Mouse (Mus musculus): ENCODE measurements around the gene Flcn.

Gene Flcn

DNA sequence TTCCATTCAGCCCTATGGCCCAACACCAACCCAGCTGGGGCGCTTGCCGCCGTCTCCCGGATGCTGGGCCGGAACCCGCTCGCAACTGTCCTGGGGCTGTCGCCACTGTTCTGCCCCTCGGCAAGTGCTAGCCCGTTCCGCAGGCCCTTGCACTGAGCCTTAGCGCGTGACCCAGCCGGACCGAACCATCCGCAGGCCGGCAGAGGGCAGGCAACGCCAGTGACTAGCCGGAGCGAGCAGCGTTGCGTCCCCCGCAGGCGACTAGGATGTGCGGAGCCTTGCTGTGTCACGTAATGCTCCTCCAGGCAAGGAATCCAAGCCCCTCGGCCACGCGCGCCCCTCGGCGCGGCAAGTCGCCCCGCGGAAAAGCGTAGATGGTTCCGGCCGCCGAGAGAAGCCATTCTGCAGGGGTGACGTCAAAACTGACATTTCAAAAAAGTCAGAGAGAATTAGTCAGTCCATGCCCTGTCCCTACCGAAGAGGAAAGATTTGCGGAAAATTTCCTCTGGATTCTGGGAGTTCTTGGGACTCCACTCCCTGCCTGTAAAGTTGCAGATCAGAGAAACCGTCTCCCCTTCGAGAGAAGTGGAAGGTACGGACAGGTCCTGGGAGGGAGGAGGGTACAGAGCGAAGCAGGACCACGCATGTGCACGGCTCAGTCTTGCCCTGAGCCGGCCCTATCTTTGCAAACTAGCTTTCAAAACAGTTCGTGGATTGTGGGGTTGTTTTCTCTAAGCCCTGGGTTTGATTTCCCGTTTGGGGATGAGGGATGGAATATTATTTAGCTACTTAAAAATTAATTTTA is at the start of gene Flcn:
Flcn (minus strand) TSS at position 347 of the 805 bp plus-strand sequence.
- WGBS: 1% methylated on average over 52 of the region's 52 CpGs

DNA sequence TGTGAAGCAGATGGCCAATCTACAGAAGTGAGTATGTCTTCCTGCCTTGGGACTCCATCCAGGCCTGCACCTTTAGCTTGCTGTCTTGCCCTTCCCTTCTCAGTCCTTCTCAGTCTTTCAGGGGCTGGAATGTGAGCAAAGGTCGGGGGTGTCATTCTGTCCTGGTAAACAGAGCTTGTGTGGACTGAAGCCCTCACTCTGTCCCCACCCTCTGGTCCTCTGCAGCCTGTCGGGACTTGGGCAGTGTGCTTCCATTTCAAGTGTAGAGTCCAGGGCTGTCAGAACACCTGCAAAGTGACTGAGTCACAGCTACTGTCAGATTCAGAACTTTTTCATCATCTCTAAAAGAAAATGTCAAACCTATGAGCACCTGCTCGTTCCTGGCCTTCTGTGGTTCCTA is 43.0 kb upstream of the Flcn start:
- 73% methylated on average over 3 of the region's 3 CpGs for WGBS

DNA sequence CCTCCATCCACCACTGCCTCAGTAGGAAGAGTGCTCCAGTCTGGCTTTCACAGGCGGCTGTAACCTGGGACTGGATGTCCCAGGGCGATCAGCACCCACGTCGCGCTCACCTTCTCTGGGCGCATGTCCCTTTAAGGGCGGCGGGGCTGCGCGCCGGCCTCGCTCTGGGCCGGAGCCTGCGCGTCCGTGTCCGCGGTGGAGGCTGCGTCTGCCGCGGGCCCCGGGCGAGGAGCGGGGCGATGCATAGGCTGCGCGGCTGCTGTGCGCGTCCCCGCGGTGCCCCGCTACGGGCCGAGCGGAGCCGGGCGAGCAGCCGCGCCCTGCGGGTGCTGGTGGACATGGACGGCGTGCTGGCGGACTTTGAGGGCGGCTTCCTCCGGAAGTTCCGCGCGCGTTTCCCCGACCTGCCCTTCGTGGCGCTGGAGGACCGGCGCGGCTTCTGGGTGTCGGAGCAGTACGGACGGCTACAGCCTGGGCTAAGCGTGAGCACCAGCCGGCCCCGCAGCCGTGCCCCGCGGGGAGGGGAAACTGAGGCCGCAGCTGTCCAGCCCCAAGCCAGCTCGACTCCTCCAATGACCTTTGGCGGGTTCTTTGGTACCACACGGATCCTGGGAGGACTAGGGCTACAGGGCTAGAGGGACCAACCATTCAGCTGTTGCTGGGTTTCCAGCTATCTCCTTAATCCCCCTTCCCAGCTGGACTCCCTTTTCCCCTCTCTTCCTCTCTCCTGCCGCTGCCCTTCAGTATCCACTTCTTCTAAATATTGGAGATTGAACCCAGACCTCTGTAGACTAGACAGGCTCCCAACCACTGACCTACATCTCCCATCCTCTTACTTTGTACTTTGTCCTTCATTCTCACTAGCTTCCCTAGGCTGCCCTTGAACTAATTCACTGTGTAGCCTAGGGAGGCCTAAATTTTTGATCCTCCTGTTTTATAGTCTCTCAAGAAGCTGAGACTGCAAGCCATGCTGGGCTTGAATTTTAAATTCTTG is 38.4 kb upstream of the Flcn start:
- WGBS: under 1% methylated on average over 69 of the region's 69 CpGs

DNA sequence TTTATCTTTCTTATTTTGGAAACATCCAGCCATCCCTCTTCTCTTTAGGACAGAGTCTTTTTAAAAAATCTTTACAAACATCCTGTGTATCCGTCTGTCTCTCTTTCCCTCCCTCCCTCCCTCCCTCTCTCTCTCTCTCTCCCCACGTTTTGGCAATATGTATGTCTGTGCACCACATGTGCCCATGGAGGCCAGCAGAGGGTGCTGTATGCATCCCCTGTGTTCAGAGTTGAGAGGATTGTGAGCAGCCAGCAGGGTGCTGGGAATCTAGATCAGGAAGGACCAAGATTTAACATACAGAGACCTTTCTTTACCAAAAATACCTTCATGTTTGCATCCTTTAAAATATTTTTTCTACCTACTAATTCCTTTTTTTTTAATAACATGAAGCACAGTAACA is 37.3 kb upstream of the Flcn start:
- 2% methylated on average over 2 of the region's 2 CpGs for WGBS

DNA sequence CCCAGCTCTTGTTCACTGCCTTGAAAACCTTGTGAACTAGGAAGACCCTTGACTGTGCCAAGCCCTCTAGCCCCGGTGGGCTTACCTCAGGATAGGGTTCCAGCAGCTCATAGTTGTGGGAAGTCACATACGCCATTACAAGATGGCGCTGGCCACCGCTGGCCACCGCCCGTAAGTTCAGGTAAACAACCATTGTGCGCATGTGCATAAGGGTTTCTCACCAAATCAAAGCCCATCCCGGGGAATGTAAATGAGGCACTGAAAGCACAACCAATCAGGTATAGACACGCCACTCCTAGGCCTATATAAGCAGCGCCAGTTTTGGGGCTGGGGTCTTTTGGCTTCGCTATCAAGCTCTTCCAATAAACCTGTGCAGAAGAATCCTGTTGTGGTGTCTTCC is 36.5 kb upstream of the Flcn start:
- 96% methylated on average over 11 of the region's 11 CpGs for WGBS

DNA sequence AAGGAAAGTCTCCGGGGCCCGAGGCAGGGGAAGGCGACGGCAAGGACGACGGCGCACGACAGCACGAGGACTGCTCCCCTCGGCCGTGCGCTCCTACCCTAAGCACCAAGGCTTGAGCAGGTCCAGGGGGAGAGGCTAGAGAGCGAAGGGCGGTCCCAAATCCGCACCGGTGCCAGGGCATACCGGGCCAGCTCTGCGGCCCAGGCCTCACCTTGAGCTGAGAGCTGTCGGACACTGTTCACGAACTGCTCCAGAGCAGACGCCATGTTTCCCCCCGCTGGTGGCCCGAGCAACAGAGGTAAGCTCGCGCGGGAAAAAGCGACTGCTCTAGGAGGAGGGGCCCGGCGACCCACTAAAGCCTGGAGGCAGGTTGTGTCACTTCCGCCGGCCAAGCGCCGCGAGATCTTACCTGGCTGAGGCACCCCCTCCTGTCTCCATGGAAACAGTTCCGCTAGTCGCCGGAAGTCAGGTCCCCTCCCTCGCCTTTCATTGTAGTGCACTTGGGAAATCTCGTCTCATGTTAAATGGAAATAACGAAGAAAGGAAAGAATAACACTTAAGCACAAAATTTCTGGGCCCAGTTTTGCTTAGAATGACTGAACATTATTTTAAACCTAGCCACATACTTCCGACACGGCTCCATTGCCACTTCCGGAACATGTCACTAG is 29.8 kb upstream of the Flcn start, which contains the start of gene Cops3:
Cops3 (minus strand) TSS at position 380 of the 668 bp plus-strand sequence.
- WGBS: under 1% methylated on average over 43 of the region's 43 CpGs

DNA sequence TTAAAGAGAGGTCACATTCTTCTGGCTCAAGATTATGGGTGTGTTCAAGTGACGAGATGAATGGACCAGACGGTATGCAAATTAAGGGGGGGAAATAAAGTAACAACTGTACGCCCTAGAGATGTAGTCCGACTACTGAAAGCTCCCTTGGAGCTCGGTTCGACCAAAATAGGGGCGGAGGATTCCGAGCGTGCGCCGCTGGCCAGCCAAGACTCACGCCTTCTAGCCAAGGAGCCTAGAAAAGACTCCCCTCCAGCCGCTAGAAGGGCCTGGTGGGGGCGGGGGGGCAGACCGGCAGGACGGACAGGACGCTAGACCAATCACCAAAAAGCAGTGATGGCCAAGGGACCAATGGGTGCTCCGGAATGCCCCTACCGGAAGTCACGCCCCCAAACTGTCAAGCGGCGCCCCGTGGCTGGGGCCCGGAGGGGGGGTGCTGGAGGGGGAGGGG is 29.2 kb upstream of the Flcn start, which contains the start of gene Nt5m:
Nt5m (plus strand) TSS at position 440 of the 451 bp plus-strand sequence.
- WGBS: under 1% methylated on average over 24 of the region's 24 CpGs

DNA sequence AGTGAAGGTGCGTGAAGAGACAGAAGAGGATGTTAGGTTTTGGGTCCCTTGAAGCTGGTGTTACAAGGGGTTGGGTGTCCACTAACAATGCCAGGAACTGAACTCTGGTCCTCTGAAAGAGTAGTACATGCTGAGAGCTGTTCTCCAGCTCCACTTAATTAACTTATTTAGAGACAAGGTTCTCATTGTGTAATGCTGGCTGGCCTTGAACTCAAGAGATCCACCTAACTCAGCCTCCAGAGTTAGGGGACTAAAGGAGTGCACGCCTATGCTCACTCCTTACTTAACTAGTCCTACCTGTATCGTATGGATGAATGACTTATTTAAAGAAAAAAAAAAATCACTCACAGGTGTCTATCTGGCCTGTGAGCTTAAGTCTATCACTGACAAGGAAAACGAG is 28.6 kb upstream of the Flcn start:
- 37% methylated on average over 4 of the region's 4 CpGs for WGBS

DNA sequence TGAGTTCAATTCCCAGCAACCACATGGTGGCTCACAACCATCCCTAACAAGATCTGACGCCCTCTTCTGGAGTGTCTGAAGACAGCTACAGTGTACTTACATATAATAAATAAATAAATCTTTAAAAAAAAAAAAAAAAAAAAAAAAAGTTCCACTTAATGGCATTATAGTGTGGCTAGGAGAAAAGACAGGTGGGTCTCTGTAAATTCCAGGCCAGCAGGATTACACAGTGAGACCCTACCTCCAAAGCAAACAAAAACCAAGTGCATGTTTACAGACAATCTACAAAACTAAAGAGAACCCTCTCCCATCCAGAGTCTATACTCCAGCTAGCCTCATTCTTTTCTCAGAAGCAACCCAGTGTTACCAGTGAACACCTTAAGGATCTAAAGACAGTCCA is 28.0 kb upstream of the Flcn start:
- WGBS: no CpG with 5 or more reads among the region's 1 CpGs

DNA sequence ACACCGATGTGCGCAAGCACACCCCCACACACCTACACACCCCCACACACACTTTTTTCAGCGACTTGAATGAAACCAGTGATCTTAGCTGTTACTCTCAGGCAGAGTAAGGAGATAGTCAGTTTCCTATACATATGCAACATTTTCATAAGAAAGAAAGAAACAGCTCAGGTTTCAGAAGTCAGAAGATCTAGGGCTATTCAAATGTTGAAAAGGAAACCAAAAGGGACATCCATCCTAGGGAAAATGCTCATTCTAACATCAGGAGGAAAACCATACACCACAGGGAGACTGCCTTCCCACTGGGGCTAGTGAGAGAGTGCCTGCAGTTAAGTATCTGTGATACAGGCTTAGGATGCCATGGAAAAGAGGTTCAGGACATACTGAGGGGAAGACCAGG is 11.8 kb upstream of the Flcn start:
- WGBS: 54% methylated on average over 3 of the region's 3 CpGs

DNA sequence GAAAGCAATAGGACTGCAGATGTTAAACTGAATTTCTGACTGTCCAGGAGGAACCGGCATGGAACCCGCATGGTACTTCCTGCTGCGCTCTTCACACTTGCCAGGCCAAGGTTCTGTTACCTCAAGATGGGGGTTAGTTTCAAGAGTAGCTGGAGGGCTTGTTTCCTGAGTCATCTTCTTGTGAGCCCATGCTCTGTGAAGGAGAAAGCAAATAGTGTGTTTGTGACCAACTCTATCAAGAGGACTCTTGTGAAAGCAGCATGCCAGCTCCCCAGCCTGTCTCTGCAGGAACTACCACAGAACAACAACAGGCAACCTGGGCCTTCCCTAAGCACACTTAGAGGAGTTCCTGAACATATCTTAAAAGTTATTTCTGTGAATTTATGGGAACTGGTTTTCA is 8.1 kb upstream of the Flcn start:
- 91% methylated on average over 3 of the region's 3 CpGs for WGBS

DNA sequence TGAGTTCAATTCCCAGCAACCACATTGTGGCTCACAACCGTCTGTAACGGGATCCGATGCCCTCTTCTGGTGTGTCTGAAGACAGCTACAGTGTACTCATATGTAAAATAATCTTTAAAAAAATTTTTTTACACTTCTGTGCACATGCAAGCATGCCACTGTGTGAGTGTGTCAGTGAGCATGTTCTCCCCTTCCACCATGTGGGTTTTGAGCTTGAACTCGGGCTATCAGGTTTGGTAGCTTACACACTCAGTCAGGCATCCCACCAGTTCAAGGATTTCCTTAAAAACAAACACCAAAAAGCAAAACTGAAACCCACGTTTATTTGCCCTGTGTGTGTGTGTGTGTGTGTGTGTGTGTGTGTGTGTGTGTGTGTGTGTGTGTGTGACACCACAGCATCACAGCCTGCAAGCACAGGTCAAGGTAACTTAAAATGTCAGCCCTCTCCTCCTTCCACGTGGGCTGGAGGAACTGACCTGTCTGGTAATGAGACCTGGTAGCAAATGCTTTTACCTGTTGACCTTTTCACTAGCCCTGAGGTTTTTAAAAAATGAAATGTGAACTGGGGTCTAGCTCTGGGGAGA is 5.8 kb upstream of the Flcn start:
- 86% methylated on average over 6 of the region's 6 CpGs for WGBS

DNA sequence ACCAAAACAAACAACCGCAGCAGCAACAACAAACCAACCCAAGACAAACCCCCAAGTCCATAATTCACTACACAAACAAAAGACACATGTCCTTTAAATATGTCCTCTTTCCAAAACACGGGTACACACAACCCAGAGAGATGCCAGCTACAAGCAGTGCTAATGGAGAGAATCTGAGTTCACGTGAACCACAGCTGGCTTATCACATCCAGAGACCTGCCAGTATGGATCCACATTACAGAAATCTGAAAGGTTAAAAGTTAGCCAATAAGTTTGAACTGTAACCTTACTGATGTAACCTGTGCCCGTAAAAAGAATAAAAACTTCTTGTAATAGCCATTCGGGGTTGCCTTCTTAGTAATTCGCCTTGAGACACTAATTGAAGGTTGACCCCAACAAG is 5.1 kb upstream of the Flcn start:
- WGBS: 93% methylated on average over 6 of the region's 6 CpGs

DNA sequence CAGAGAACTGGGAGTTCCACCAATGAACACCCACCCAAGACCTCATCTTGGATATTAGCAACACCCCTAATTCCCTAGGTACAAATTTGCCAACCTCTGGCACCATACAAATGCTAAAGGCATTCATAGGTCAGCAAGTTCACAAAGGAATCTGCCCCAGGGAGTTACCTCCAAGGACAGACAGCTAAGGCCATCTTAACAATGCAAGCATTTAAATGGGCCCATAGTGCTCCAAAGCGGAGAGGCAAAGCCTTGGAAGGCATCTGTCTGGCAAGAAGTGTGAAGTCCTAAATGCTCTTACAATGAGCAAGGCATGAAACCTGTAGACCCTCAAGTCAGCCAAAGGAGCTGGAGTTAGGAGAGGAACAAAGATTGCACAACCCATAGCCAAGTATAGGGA is 4.5 kb upstream of the Flcn start:
- 86% methylated on average over 1 of the region's 1 CpGs for WGBS

DNA sequence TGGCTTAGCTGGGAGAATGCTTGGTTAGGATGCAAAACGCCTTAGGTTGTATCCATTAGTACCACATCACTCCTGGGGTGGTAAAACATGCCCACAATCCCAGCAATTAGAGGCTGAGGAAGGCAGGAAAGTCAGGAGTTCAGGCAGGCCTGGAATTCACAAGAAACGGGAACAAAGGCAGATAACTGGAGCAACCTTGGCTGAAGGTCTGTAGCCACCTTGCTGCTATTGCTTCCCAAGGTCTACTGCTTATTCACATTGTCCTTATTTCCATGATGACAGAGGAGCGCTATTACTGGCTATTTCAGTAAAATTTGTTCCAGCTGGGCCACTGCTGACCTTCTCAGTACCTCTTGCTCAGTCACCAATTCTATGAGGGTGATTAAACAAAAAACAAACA is 3.5 kb upstream of the Flcn start:
- WGBS: 86% methylated on average over 3 of the region's 3 CpGs

DNA sequence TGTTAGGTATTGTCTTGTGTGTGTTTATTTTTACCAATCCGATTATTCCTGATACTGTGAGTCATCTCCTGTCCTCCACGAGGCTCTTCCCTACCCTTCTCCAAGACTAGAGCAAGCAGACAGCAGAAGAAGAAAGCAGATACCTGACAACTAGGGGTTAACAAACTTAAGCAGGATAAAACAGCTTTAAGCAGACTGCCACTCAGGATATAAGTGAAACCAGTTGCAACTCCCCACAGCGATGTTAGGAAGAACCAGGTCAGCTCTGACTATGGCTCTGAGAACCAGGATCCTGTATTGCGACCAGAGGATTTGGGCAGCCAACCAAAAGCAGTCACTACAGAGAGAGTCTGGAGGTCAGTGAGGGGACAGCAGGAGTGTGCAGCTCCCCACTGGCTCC is 1.4 kb upstream of the Flcn start:
- 57% methylated on average over 4 of the region's 4 CpGs for WGBS

DNA sequence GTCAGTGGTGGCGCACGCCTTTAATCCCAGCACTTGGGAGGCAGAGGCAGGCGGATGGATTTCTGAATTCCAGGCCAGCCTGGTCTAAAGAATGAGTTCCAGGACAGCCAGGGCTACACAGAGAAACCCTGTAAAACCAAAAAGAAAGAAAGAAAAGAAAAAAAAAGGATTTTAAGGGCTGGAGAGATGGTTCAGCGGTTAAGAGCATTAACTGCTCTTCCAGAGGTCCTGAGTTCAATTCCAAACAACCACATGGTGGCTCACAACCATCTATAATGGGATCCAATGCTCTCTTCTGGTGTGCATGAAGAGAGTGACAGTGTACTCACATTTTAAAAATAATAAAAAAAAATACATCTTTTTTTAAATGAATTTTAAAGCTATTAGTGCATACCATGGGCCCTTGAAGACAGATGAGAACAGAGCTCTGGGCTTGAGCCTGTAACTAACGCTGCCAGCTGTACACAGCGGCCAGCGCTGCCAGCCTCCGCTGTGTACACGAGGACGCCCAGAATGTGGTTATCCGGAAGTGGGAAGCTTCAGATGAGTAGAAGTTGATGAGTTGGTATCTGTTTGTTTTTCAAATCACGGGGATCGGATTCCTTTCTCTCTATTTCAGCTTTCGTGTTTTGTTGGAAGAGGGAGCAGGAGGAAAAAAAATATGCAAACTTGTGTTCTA is 803 bp upstream of the Flcn start:
- 52% methylated on average over 14 of the region's 14 CpGs for WGBS

DNA sequence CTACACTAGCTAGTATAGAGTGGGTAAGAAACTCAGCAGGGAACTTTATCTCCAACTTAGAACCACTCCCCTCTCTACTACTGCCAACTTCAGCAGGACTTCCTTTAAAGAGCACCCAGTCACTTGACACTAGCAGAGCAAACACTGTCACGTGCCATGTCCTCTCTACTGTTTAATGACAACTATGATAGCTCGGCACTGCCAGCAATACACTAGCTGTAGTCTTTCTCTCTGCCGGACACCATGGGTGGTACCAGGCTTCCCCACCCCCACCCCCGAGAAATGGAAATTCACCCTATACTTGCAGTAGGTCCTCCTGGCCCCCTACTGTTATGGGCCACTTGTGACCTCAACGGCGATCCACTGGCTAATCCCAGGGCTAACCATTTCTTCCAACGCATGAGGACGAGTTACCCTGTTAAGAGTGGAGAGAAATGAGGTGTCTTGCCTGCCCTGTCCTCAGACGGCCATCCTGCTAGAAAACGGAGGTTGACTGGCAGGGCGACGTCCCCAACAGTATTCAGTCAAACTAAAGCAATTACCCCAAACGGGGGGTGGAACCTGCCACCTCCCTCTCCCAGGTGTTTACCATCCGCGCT is 646 bp downstream of the Flcn start:
- WGBS: under 1% methylated on average over 15 of the region's 15 CpGs

DNA sequence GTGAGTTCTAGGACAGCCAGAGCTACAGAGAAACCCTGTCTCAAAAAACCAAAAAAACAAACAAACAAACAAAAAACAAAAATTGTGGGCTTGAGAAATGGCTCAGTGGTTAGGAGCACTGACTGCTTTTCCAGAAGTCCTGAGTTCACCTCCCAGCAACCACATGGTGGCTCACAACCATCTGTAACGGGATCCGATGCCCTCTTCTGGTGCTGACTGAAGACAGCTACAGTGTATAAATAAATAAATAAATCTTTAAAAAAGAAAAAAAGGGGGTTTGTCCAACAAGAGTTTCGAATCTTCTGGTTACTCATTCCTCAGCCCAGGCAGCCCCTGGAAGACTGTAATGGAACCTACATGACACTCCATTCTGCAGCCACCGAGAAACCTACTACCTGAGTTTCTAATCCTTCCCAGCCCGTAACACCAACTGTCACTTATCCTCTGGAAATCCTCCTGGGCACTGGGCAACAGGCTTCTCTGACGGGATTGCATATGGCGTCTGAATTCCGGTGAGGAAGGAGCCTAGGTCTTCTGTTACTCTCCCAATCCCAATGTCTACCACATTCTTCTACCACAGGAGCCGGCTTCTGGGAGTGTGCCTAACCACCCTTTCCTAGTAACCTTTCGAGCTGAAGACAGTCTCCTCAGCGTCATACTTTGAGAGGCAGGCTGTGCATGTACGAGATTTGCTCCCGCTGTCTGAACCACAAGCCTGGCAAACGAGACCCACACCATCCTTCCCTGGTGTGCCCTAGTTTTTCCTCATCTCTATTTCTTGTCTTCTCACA is 1.5 kb downstream of the Flcn start:
- 41% methylated on average over 14 of the region's 14 CpGs for WGBS

DNA sequence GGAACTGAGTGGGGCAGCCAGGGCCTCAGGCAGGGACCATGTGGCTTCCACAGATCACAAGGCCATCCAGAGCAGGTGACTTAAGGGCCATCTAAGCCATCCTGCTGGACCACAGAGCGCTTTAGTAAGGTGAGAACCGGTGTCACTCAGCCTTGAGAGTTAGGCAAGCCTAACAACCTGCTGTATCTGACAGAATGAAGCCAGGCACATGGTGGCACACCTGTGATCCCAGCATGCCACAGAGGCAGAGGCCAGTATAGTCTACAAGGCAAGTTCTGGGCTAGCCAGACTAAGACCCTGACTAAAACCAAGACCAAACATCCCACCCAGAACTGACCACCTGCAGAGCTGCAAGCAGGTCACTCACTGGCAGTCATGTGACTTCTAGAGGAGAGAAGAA is 4.2 kb downstream of the Flcn start:
- WGBS: 98% methylated on average over 2 of the region's 2 CpGs

Data from cerebral cortex, adult 2 months (tissue).